Mouse (Mus musculus) ES-CJ7 (cell line): ENCODE results near the gene Arhgef26.

Source experiments
- DNase-seq: peaks from one replicate; pipeline ENCODE4 v3.0.0; 2011; ENCODE audit warnings: low read depth, low spot score

Arhgef26 gene

GRCm38 (mm10) chr3:62380420-62380819, 42.3 kb downstream of the Arhgef26 start:
- no peak for DNase-seq

GRCm38 (mm10) chr3:62382853-62383252, 44.7 kb downstream of the Arhgef26 start:
- DNase-seq, result no peak

GRCm38 (mm10) chr3:62392636-62393035, 54.5 kb downstream of the Arhgef26 start:
- no peak for DNase-seq

DNA sequence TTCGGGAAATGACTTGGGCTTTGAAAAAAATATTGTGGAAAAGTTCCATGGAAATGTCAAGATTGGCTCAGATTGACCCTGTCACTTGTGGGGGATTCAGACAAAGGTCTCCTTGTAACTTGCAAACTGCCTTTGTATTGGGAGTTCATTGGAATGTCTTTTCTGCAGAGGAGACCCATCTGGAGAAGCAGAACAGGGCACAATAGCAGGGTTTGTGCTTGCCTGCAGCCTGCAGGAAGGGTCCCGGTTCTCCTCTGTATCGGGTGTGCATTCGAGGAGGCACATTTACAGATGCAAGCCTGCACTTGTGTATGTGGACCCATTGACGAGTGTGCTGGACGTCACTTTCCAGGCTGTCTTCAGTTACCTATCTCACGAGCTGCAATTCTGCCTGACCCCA, 56.1 kb downstream of the Arhgef26 start:
- no peak for DNase-seq

- no peak for DNase-seq
Observed at GRCm38 (mm10) chr3:62395368-62395767, 57.2 kb downstream of the Arhgef26 start.

- DNase-seq, result no peak
Observed at GRCm38 (mm10) chr3:62396109-62396508, 58.0 kb downstream of the Arhgef26 start.

- no peak for DNase-seq
Observed at GRCm38 (mm10) chr3:62398094-62398493, 60.0 kb downstream of the Arhgef26 start.

GRCm38 (mm10) chr3:62399826-62400746, 61.9 kb downstream of the Arhgef26 start:
- no peak for DNase-seq

- DNase-seq, result no peak
Observed at GRCm38 (mm10) chr3:62402466-62402865, 64.3 kb downstream of the Arhgef26 start.

- DNase-seq, result no peak
Observed at GRCm38 (mm10) chr3:62404477-62405246, 66.5 kb downstream of the Arhgef26 start.

GRCm38 (mm10) chr3:62409555-62410182, 71.5 kb downstream of the Arhgef26 start:
- DNase-seq, result no peak

GRCm38 (mm10) chr3:62410491-62410890, 72.3 kb downstream of the Arhgef26 start:
- no peak for DNase-seq

GRCm38 (mm10) chr3:62412704-62413103, 74.6 kb downstream of the Arhgef26 start:
- no peak for DNase-seq

DNA sequence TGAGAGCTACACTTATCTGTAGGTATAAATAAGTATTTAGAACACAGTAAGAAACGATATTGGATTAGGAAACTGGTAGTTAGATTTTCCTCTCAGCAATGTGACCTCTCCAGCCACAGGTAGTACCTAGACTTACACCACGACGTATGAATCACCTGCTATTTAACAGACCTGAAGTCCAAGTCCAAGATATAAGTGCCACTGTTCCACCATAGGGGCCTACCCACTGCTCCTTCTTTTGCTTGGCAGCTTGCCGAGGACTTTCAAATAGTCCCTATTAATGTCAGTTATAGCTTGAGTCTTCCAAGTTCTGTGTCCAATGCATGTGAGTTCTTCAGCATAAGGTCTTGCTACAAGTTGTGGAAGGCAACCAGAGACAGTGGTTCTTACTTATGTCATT, 76.8 kb downstream of the Arhgef26 start:
- no peak for DNase-seq

DNA sequence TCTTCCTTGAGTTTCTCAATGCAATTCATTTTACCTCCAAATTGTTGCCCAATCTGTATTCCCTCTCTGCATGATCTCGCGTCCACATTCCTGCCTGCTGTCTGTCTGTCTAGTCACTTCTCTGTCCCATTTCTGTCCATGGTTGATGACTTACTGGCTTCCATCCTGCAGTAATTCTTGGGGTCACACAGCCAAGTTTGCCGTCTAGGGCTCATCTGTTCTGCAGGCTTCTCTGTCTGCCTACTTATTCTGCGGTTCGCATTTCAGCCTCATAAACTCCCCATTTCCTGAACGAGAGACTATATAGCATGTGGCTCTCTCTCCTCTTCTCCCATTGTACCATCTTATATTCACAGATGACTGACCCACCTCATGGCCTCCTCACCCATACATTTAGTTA, 79.3 kb downstream of the Arhgef26 start:
- DNase-seq, result no peak

- no peak for DNase-seq
Observed at GRCm38 (mm10) chr3:62418387-62419138, 80.4 kb downstream of the Arhgef26 start.

DNA sequence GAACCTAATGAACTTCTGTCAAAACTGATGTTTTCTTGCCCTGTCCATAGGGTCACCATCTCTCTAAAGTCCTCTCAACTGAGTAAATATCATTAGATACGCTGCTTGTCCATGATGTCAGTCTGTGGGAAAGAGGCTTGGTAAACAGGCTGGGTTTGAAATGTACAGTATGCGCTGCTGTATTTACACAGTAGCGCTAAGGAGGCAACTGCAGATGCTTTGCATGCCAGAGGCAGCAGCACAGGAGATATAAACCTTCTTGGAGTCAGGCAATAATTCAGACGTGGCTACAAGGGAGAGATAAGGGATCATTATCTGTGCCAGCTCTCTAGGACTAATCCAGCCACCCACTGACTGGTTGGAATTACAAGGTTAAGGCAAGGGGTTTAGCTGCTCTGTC, 95.5 kb downstream of the Arhgef26 start:
- DNase-seq, result no peak

GRCm38 (mm10) chr3:62435923-62436322, 97.8 kb downstream of the Arhgef26 start:
- no peak for DNase-seq

GRCm38 (mm10) chr3:62440431-62440969, 102.4 kb downstream of the Arhgef26 start:
- no peak for DNase-seq

DNA sequence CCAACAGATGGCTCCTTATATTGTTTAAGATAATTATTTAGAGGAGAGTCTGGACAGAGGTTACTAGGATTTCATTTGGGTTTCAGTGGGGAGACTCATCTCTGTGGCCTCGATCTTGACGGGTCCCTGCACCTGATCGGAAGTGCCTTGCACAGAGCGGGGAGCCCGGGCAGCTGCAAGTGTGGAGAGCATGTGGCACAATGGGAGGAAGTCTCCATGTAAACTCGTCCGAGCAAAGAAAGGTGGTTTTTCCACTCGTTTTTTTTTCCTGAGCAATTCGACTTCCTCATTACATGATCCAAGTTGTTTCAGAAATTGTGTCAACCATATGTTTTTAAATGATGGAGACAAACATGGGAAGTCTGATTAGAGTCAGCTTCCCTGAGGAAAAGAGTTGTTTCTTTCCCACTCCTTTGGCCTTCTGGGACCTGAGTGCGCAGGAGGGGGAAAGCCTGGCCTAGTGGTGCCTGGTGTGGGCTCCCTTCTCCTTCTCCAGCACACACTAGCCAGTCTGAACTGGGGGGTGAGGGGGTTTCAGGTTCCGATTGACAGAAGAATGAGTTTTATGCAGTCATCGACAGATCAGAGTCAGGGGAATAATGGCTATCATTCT, 105.5 kb downstream of the Arhgef26 start:
- DNase-seq, result no peak

DNA sequence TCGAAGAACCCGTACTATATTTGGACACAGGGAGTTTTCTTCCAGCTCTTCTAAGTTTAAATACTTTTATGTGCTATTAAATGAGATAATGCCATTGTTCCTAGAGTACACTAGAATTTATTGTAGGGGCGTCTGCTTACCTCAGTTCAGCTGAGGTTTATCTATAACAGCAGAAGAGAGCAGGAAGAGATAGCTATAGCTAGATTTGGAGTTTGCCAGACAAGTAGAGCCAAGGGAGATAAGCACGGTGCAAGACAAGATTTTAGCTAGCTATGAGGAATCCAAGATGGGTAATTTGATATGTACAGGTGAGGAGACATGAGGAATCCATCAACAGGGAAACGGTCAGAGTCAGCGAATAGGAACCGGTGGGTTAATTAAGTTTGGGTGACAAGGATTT, 108.1 kb downstream of the Arhgef26 start:
- no peak for DNase-seq
